Mouse (Mus musculus) liver, embryonic 14.5 days (tissue): ENCODE measurements around the gene Saa3. TPM values are rescaled to one million over a fixed set of nuclear protein-coding genes. Genes with fewer than 3 reads are reported as not detected.

Experiments
- ATAC-seq: fragments of 200-750 bp; cut with Nextera tagmentation; 2 replicates; pipeline ENCODE4 v1.8.0; 2017; ENCODE audit warnings: moderate number of reproducible peaks, mild to moderate bottlenecking, moderate library complexity; ENCODE audit not compliant: insufficient read depth
- DNase-seq, 3 experiments: peaks; one replicate each; pipeline ENCODE4 v3.0.0-alpha.2; 2012 to 2013; ENCODE audit warnings: low read depth in 3 of 3, low spot score in 3 of 3
- H3K27ac ChIP-seq: fragments of 300-500 bp; sonication (generic); 2 replicates; pipeline ENCODE4 v1.5.1; 2014; ENCODE audit warnings: moderate library complexity, mild to moderate bottlenecking, control low read depth, inconsistent platforms
- H3K27me3 ChIP-seq: fragments of 300-500 bp; sonication (generic); 2 replicates; pipeline ENCODE4 v1.6.1; 2014; ENCODE audit warnings: mild to moderate bottlenecking, low read length, moderate library complexity; ENCODE audit not compliant: control insufficient read depth, insufficient read depth
- H3K36me3 ChIP-seq: fragments of 300-500 bp; sonication (generic); replicated peaks from 2 replicates; pipeline ENCODE4 v1.6.1; 2014; ENCODE audit warnings: low read depth; ENCODE audit not compliant: control insufficient read depth, insufficient read depth
- H3K4me1 ChIP-seq, 2 experiments: fragments of 200-500 bp in 1 of 2; fragments of 300-500 bp in 1 of 2; sonication (generic) in 1 of 2; replicated peaks; 2 replicates each; pipeline ENCODE4 v1.6.1; 2012 to 2014; ENCODE audit warnings: antibody characterized with exemption in 1 of 2, inconsistent platforms in 1 of 2, low read length in 1 of 2; ENCODE audit not compliant: control insufficient read depth in 2 of 2, insufficient read depth in 2 of 2
- H3K4me2 ChIP-seq: fragments of 300-500 bp; sonication (generic); 2 replicates; pipeline ENCODE4 v1.6.1; 2014; ENCODE audit warnings: low read depth, mild to moderate bottlenecking, control low read depth, moderate library complexity
- H3K4me3 ChIP-seq, 2 experiments: fragments of 200-500 bp in 1 of 2; fragments of 300-500 bp in 1 of 2; sonication (generic) in 1 of 2; 2 replicates each; pipeline ENCODE4 v1.5.1; 2012 to 2014; ENCODE audit warnings: low read depth in 2 of 2, low read length in 2 of 2, mild to moderate bottlenecking in 2 of 2, control low read depth in 1 of 2, inconsistent platforms in 1 of 2, moderate library complexity in 1 of 2; ENCODE audit not compliant: insufficient read depth in 1 of 2
- H3K9ac ChIP-seq: fragments of 300-500 bp; sonication (generic); replicated peaks from 2 replicates; pipeline ENCODE4 v1.6.1; 2014; ENCODE audit warnings: mild to moderate bottlenecking, control low read depth, moderate library complexity
- H3K9me3 ChIP-seq: fragments of 300-500 bp; sonication (generic); 2 replicates; pipeline ENCODE4 v1.6.1; 2016; ENCODE audit warnings: low read length, mixed read lengths; ENCODE audit not compliant: control insufficient read depth
- CTCF ChIP-seq: IDR thresholded peaks from 2 replicates; pipeline ENCODE4 v1.5.1; 2016; ENCODE audit warnings: antibody characterized with exemption, low read depth, control low read depth
- EP300 ChIP-seq: IDR thresholded peaks from 2 replicates; pipeline ENCODE4 v1.6.1; 2016; ENCODE audit warnings: antibody characterized with exemption, low read depth
- WGBS: fragments of 180-500 bp; shearing (Covaris S2); extraction: QIAGEN DNeasy Blood & Tissue Kit; methylation state at CpG from one replicate; pipeline ENCODE4 v1.1.7; 2014; ENCODE audit not compliant: insufficient replicate concordance; 5-methylcytosine and 5-hydroxymethylcytosine counted together
- polyA plus RNA-seq, 2 experiments: library from polyadenylated mRNA; depleted of rRNA in 1 of 2; stranded (reverse) in 1 of 2; unstranded in 1 of 2; fragments of >200 nt; fragmentation: Nextera tagmentation in 1 of 2; extraction: Ambion mirVana in 1 of 2; gene quantifications; 2 replicates each; pipeline versions ENCODE4 v1.2.1 to v1.2.3; 2012 to 2014

Gene Saa3
- polyA plus RNA-seq (2012; rRNA removed) (0.37 and 1.0 TPM in 2 replicates), polyA plus RNA-seq (2014; fragmentation: Nextera tagmentation; extraction: Ambion mirVana) (2.8 and 3.4 TPM in 2 replicates)

DNA sequence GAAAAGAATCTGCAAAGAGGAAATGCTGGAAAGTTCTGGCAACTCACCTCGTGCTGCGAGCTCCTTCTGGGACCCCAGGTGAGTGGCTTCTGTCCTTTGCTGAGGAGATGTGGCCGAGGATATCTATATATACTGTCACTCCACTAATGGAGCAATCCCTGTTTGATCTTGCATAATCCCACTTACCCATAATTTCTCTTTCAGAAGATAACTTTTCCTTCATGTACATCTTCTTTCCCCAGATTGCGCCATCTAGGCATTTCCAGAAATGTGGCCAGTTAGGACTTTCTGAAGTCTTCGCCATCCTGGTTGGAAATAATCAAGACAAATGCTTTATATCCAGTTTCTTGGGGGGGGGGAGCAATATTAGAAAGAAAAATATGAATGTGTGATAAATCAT is at the start of gene Saa3:
Gene Saa3, minus strand, starts transcription at position 101 of the 400 bp plus-strand sequence.
- Histone ChIP-seq H3K27ac (no peak within 1 kb of the TSS), H3K36me3 (no peaks in the 10 kb centered on the region)

GRCm38 (mm10) chr7:46764672-46765071 is 49.2 kb upstream of the Saa3 start:
- H3K27me3 ChIP-seq = no peaks in the 10 kb centered on the region

More for the DNA sequence above, at the start of gene Saa3:
- WGBS = 64% methylated on average over 5 of the region's 5 CpGs
- Histone ChIP-seq H3K4me2 (no peak within 1 kb of the TSS), H3K9me3 (no peaks in the 10 kb centered on the region), H3K4me1 (peaks cover 0 to 9% of the 10 kb centered on the region in 2 experiments; a peak in 2 of 4 replicates), H3K4me3 (no peak within 1 kb of the TSS), H3K27me3 (no peaks in the 10 kb centered on the region), H3K9ac (no peak within 1 kb of the TSS)
- TF ChIP-seq EP300 (no peak), CTCF (no peak)
- no peak for ATAC-seq
- DNase-seq = no peak

GRCm38 (mm10) chr7:46762601-46763000 is 47.1 kb upstream of the Saa3 start:
- Histone ChIP-seq H3K27me3 (no peaks in the 10 kb centered on the region), H3K36me3 (no peaks in the 10 kb centered on the region; the same call in none of the 2 replicates), H3K4me1 (0 out of 4 replicates have a peak, but pooled peaks cover 0 to 3% of the 10 kb centered on the region in 2 experiments), H3K9me3 (no peaks in the 10 kb centered on the region), H3K4me3 (no peak overlapping the region), H3K4me2 (no peak overlapping the region), H3K9ac (no peak overlapping the region), H3K27ac (no peak overlapping the region)
- TF ChIP-seq EP300 = no peak
- TF ChIP-seq CTCF = no peak
- ATAC-seq = no peak
- WGBS = 78% methylated on average over 5 of the region's 5 CpGs
- DNase-seq = no peak

More at GRCm38 (mm10) chr7:46764672-46765071, 49.2 kb upstream of the Saa3 start:
- no peaks in the 10 kb centered on the region for H3K9me3 ChIP-seq
- H3K4me3 ChIP-seq = no peak overlapping the region
- H3K4me1 ChIP-seq = 0 out of 4 replicates have a peak, but pooled peaks cover 0 to 3% of the 10 kb centered on the region in 2 experiments
- no peak overlapping the region for H3K9ac ChIP-seq
- no peak overlapping the region for H3K4me2 ChIP-seq
- no peak for DNase-seq
- H3K36me3 ChIP-seq = peaks cover 2% of the 10 kb centered on the region
- no peak for TF ChIP-seq EP300
- no peak for TF ChIP-seq CTCF
- WGBS = 79% methylated on average over 8 of the region's 8 CpGs
- no peak for ATAC-seq
- H3K27ac ChIP-seq = no peak overlapping the region

GRCm38 (mm10) chr7:46761049-46761795 is 45.7 kb upstream of the Saa3 start:
- 59% methylated on average over 11 of the region's 11 CpGs for WGBS
- no peaks in the 10 kb centered on the region; the same call in 1 of the 2 replicates for H3K36me3 ChIP-seq

DNA sequence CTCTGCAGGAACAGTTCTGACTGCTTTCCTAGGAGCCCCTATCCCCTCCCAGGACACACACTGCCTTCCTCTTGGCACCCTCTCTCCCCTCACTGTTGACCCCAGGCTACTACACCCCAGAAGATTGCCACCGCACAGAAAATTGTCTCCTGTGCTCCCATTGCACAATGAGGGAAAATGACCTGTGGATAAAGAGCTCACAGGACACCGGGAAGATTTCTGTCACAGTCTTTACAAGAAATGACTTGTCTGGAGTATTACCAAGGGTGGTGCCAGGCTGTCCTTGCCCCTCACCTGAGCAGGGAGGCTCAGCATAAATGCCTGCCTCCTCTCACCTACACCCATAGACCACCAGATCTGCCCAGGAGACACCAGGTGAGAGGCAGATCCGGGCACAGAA is 36.0 kb upstream of the Saa3 start, which contains the start of gene Saa2:
Gene Saa2, plus strand, starts transcription at position 301 of the 400 bp plus-strand sequence.
- 66% methylated on average over 3 of the region's 3 CpGs for whole genome bisulfite sequencing
- H3K9me3 ChIP-seq = no peaks in the 10 kb centered on the region
- H3K4me2 ChIP-seq = no peak within 1 kb of the TSS
- no peak within 1 kb of the TSS for H3K9ac ChIP-seq
- DNase-seq (no peak), ATAC-seq (no peak)
- no peaks in the 10 kb centered on the region for H3K36me3 ChIP-seq
- no peaks in the 10 kb centered on the region for H3K27me3 ChIP-seq
- no peak within 1 kb of the TSS for H3K4me3 ChIP-seq
- no peak within 1 kb of the TSS for H3K27ac ChIP-seq
- no peaks in the 10 kb centered on the region for H3K4me1 ChIP-seq
- no peak for TF ChIP-seq CTCF
- no peak for TF ChIP-seq EP300

More at GRCm38 (mm10) chr7:46761049-46761795, 45.7 kb upstream of the Saa3 start:
- ATAC-seq = no peak
- Histone ChIP-seq H3K4me1 (0 out of 4 replicates have a peak, but pooled peaks cover 0 to 3% of the 10 kb centered on the region in 2 experiments), H3K27me3 (no peaks in the 10 kb centered on the region), H3K27ac (no peak overlapping the region), H3K9ac (no peak overlapping the region), H3K4me2 (no peak overlapping the region), H3K4me3 (no peak overlapping the region), H3K9me3 (no peaks in the 10 kb centered on the region)
- DNase-seq = no peak
- no peak for TF ChIP-seq CTCF
- TF ChIP-seq EP300 = no peak
